Mouse (Mus musculus): Measurements from ENCODE around the gene Cd4.
A peak's percentile ranks its signal among the peaks of the same experiment; 100 is the strongest.

Cd4 gene

DNA sequence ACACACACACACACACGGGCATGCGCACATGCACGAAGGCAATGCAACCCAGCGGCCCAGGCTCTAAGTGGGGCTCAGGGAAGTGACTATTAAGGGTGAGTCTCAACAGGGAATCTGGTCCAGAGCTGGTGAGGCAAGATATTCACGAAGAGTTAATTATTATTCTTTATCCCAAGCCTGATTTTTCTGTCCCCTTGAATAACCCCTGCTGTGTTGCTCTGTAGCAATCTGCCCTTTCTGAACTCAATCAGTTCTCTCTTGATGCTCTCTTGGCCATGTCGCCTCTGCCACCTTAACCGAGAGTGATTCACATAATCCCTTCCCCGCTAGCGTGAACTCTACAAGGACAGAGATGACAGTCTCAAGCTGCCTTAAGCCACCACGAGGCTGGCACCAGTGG is 4.7 kb downstream of the Cd4 start:
- DNase-seq: no peak

DNA sequence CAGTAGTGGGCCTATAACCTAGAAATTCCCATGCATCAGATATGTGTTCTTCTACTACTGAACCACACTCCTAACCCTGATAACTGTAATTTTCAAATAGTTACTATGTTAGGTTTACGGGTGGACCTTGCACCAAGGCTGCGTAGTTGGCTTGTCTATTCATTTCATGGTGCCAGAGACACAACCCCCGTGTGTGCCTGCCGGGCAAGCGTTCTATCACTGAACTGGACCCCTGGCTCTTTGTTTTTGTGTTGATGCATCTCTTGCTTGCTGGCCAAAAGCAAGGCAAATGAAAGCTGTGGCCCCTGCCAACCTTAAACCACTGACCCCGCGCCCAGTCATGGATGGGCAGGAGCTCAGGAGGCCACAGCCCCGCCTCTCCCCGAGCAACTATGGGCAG is 6.2 kb downstream of the Cd4 start:
- DNase-seq: no peak

- DNase-seq: peak; percentile 70 to 84
Observed at GRCm38 (mm10) chr6:124879390-124879789, 8.6 kb downstream of the Cd4 start.

DNA sequence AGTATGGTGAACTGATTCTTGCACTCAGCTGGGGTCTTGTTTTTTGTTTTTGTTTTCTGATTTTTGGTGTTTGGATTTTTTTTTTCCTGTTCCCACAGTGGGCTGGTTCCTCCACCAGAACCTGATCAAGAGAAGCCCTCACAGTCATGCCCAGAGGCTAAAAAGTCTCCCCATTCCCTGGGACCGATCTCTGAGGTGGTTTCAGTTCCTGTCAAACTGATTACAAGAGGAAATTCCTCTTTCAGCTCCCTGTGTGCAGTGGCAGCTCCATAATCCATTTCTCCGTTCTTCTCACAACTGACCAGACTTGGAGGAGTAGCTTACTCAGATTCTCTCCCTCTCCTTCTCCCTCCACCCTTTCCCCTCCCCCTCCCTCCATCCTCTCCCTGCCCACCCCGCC is 13.7 kb downstream of the Cd4 start:
- no peak for DNase-seq

GRCm38 (mm10) chr6:124866560-124866959 is 21.5 kb downstream of the Cd4 start:
- DNase-seq: no peak

DNA sequence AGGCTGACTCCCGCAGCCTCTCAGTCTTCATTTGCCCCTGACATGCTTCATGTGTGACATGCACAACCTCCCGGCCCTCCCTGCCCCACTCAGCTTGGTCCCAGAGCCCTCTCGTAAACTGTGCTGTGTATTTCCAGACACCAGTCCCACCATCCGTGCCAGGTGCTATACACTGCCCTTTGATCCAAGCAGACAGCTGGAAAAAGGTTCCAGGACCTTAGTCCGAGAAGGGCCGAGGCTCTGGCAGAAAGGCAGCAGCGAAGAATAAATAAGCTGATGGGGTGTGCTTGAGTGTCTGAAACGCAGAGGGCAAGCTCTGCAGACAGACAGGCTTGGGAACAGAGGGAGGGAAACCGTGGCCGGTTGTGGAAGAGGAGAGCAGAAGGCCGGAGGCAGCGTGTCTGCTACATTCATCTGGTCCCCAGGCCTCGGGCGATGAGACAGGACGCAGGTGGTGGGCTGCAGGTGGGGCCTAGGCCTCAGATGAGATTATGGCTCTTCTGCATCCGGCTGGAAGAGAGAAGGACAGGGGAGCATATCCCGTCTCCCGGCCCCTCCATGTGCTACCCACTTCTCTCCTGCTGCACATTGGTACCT is 22.2 kb downstream of the Cd4 start:
- peak in 1 of 2 experiments; percentile 40 for DNase-seq

DNA sequence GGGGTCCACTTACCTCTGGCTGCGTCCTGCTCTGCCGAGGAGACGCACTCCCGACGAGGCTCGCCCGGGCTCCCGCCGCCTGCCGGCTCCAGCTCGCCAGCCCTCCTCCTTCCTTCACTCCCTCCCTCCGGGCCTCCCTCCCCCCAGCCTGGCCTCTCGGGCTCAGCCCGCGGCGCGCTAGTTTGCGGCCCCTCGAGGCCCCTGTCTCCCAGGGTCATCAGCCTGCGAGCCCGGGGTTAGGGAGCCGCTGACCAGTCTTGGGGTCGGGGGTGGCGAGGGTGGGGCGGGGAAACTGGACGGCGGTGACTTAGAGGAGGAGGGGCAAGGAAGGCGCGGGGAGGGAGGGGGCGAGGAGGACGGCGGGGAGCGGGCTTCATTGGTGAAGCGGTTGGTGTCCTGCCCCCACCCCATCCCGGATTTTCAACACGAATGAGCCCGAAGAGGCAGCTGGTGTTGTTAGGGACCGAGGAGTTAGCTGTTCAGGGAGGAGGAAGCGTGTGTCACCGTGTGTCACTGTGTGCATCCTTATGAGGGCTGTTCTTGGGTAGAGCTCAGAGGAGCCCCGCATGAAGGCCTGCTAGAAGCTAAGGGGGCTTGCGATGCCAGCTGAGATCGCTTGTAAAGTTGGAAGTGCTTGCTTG is 24.2 kb downstream of the Cd4 start, which contains the start of gene Gpr162:
Gene Gpr162, minus strand, starts transcription at position 326 of the 641 bp plus-strand sequence.
- DNase-seq: peak; percentile 70 to 78

DNA sequence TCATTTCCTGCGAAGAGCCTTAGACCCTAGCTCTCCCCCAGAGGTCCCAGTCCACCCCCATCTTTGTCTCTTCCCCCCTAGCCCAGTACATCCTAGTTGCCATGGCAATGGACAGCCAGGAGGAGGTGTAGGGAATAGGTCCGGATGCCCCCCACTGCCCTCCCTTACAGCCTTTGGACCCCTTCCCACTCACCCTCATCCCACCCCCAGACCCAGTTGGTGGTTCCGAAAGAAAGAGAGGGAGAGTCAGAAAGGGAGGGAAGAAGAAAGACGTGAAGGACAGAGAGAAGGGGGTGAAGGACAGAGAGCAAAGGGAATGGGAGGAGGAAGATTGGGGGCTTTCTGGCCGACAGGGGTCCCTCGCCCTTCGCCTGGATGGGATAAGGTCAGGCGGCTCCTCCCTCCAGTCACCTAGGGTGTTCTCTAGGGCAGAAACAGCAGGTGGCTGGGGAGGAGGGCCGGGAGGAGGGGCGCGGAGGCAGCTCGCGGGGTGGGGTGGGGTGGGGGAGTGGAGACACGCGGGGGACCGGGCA is 24.8 kb downstream of the Cd4 start:
- DNase-seq: peak; percentile 78 to 88

DNA sequence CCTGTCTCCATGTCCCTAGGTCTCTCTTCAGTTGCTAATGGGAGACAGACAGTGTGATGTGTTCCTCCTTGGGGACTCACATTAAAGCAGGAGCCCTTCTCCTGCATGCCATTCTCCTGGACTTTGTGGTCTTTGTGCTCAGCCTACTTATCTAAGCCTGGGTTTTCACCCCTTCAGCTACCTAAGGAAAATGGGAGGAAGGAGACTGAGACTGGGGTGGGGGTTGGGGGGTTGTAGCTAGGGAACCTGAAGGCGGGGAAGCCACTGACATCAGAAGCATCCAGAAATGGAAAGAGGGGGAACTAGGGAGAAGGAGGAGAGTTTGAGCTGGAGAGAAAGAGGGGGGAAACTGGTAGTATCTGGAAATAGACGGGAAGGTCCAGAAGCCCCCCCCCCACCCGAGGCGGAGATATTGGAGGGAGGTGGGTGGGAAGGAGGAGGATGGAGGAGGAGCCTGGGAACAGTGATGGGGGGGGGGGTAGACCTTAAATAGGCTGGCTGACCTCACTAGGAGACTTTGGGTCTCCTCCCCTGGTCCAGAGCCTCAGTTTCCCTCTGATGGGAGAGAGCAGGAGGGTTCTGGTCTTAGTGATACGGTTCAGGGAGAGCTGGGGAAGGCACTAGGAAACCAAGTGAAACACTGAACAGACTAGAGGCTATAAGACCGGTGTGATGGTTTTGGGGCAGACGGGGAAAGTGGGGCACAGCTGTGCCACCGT is 25.5 kb downstream of the Cd4 start:
- peak; percentile 29 to 32 for DNase-seq

- peak; percentile 22 to 49 for DNase-seq
Observed at GRCm38 (mm10) chr6:124861802-124862201, 26.2 kb downstream of the Cd4 start.

DNA sequence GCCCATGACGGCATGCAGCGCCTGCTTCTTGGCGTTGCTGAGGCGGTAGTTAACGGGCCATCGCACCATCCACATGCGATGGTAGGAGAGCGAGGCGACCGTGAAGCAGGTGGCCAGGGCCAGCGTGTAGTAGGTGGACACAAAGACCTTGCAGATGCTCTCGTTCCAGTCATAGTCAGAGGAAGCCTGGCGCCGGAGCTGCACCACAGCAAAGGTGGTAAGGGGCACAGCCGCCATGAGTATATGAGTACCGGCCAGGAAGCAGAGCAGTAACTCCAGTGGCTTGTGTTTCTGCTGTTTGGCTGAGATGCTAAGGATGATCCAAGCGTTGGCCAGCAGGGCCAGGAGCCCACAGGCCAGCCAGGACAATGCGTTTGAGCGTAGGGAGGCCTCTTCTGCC is 26.8 kb downstream of the Cd4 start:
- DNase-seq: peak in 1 of 2 experiments; percentile 42

DNA sequence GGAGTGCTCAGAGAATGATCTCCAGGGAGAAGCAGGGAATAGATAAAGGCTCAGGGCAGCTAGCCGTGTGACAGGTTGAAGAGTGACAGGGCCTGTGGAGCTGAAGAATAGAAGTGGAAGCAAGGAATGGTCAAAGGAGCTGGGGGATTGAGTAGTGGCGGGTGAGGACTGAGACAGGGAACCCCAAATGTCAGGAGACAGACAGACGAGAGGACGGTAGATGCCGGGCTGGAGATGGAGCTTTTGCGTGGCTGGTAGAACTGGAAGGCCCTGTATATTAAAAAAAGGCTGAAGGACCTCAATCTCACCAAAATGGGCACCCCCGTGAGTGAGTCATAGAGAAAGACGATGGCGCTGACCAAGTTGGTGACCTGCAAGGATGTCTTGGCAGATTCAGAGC is 27.5 kb downstream of the Cd4 start:
- no peak for DNase-seq

- DNase-seq: peak; percentile 86 to 90
Observed at GRCm38 (mm10) chr6:124859725-124860124, 28.3 kb downstream of the Cd4 start.

DNA sequence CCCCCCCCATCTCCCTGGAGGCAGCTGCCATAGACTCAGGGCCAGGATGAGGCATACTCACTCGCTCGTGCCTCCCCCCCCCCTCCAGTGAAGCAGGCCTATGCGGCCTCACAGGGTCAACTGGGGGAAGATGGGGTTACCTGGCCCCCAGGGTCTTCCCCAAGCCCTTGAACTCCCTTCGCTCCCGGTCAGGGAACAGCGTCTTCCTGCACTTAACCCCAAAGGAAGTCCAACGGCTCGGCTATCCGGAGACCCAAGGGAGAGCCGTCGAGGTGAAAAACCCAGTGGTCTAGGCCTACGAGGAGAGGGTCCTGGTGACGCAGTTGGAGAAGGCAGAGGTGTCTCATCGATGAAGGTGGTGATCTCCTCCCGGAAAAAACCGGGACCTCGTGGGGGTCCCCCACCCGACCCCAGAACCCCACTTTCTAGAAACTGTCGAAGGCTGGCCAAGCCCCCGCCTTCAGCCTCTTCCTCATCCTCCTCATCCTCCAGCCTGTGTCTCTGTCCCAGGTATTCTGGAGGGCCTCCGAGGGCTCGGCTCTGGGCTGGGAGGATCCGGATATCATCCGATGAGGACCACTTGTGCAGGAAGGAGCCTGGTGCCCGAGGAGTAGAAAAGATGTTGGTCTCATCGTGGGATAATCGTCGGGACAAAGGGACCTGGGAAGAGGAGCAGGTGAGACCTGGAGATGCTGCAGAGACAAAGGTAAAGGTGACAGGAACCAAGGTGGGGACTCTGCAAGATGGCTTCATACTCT is 29.3 kb downstream of the Cd4 start:
- no peak for DNase-seq

- DNase-seq: peak in 1 of 2 experiments; percentile 16
Observed at GRCm38 (mm10) chr6:124857840-124858530, 30.0 kb downstream of the Cd4 start.

DNA sequence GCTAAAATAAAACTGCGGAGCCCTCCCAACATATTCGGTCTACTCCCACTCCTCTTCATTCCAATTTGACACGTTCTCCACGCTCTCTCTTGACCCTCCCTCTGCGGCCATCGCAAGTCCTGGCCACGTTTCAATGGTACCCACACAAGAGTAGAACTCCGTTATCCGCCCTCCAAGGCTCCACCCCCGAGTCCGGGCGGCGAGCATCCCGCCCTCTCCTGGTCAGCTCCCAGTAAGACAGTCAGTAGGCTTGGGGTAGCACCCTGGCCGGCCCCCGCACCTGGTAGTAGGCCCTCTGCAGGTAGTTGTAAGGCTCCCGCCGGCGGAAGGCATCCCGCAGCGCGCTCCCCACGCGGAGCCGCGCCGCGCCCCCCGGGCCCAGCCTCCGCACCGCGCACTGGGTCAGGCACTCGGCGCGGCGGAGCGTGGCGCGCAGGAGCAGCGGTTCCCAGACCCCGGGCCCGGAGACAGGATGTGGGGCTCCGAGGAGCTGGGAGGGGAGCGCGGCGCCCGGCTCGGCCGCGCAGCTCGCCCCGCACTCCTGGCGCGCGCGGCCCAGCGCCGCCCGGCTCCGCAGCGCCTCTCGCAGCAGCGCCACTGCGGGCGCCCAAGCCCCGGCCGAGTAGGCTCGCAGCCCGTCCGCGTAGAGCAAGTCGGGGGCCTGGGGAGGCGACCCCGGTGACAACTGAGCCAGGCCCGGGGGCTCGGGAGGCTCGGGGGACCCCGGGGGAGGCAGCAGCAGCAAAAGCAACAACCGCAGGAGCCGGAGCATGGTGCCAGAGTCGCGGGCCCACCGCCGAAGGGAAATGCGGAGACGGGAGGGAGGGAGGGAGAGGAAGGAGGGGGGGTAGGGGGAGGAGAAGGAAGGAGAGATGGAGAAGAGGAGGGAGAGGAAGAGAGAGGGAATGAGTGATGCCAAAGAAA is 30.8 kb downstream of the Cd4 start, which contains the start of gene P3h3:
Gene P3h3, minus strand, starts transcription at position 837 of the 924 bp plus-strand sequence.
- peak; percentile 82 to 85 for DNase-seq

DNA sequence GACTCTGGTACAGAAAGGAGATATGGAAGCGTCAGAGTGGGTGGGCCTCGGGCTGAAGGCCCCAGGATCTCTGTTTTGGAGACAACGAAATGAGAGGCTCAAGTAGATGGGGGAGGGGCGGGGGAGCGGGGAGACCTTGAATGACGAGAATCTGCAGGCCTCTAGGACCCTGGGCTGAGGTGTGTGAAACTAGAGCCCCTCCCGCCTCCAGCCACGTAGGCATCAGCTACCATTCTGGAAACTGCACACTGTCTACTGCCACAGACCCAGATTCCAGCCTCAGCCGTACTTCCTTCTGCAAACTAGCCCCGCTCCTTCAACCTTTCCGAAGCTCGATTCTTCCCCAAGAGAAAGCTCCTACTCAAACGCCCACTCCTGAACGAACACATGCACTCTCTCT is 31.7 kb downstream of the Cd4 start:
- peak in 1 of 2 experiments; percentile 21 for DNase-seq

GRCm38 (mm10) chr6:124854647-124855046 is 33.4 kb downstream of the Cd4 start:
- no peak for DNase-seq

- DNase-seq: no peak
Observed at GRCm38 (mm10) chr6:124850535-124850934, 37.5 kb downstream of the Cd4 start.

DNA sequence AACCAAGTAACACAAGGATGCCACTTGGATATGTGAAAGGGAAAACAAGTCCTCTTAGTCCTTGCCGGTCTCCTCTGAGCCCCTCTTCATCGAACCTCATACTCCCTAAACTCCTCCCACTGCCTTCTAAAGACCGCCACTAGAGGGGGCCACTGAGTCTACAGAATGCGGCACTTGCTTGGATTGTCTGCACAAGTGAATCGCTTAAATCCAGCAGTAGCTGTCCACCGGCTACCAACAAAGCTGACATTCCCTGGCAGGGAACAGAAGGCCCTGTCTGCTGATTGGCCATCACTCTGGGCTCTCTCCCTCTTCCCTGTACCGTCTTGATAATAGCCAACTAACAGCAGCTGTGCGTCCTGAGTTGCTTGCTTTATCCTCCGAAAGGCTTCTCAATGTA is 40.7 kb downstream of the Cd4 start:
- peak; percentile 90 to 95 for DNase-seq
